Mouse (Mus musculus): ENCODE results near the gene Gm13285. TPM values are rescaled to one million over a fixed set of nuclear protein-coding genes. Genes with fewer than 3 reads are reported as not detected.
A peak's percentile ranks its signal among the peaks of the same experiment; 100 is the strongest.
"Not testable (repeated sequence)": the region's sequence is repeated elsewhere in the genome, so short reads cannot be mapped to it uniquely, and the experiment has no call there.

The Gm13285 gene
- polyA plus RNA-seq, 1 experiment from 2014 or later = 1.2 TPM

- H3K36me3 ChIP-seq; H3K27me3 ChIP-seq; H3K4me1 ChIP-seq; H3K4me3 ChIP-seq (replicated peaks); H3K9ac ChIP-seq; H3K4me2 ChIP-seq; ATAC-seq (replicated peaks; ENCODE audit: low FRiP score); H3K27ac ChIP-seq; H3K9me3 ChIP-seq (replicated peaks): not testable (repeated sequence)
- WGBS = no CpG with 5 or more reads among the region's 29 CpGs
Measured at GRCm38 (mm10) chr4:88776622-88777021, 22.8 kb upstream of the Gm13285 start, which contains the start of gene Gm13289. Gene Gm13289, plus strand, starts transcription at chr4:88776922.

- not testable (repeated sequence) for H3K9ac ChIP-seq; H3K9me3 ChIP-seq (replicated peaks); H3K27me3 ChIP-seq; H3K27ac ChIP-seq; H3K36me3 ChIP-seq; H3K4me1 ChIP-seq; H3K4me3 ChIP-seq (replicated peaks); H3K4me2 ChIP-seq; ATAC-seq (replicated peaks; ENCODE audit: low FRiP score)
- no CpG with 5 or more reads among the region's 29 CpGs for WGBS
Measured at GRCm38 (mm10) chr4:88779550-88779949, 19.9 kb upstream of the Gm13285 start, which contains the start of gene Gm13272. Gene Gm13272, plus strand, starts transcription at chr4:88779850.

- not testable (repeated sequence) for H3K4me3 ChIP-seq (replicated peaks); H3K36me3 ChIP-seq; H3K9me3 ChIP-seq (replicated peaks); H3K9ac ChIP-seq; H3K27me3 ChIP-seq; H3K4me2 ChIP-seq; H3K27ac ChIP-seq; ATAC-seq (replicated peaks; ENCODE audit: low FRiP score); H3K4me1 ChIP-seq
- 52% methylated on average over 16 of the region's 18 CpGs for WGBS
Measured at GRCm38 (mm10) chr4:88780320-88780719, 19.1 kb upstream of the Gm13285 start.

GRCm38 (mm10) chr4:88781831-88782230 is 17.6 kb upstream of the Gm13285 start, which contains the start of gene Ifnz:
Gene Ifnz, plus strand, starts transcription at chr4:88782131.
- H3K36me3 ChIP-seq; H3K9ac ChIP-seq; H3K27me3 ChIP-seq; H3K4me1 ChIP-seq; H3K9me3 ChIP-seq (replicated peaks); ATAC-seq (replicated peaks; ENCODE audit: low FRiP score): not testable (repeated sequence)
- Histone ChIP-seq H3K27ac (peak within 1 kb of the TSS; percentile 68; the same call in 1 of the 2 replicates), H3K4me3 (replicated peaks) (peak within 1 kb of the TSS; percentile 26), H3K4me2 (peak within 1 kb of the TSS; percentile 51)
- 9% methylated on average over 5 of the region's 7 CpGs for WGBS

- WGBS = 0% methylated on average over 3 of the region's 31 CpGs
- Histone ChIP-seq H3K4me3 (replicated peaks) (peak overlapping the region; percentile 26), H3K4me2 (peak overlapping the region; percentile 51), H3K27ac (peak overlapping the region; percentile 68; the same call in 1 of the 2 replicates)
- H3K4me1 ChIP-seq; H3K9me3 ChIP-seq (replicated peaks); ATAC-seq (replicated peaks; ENCODE audit: low FRiP score); H3K27me3 ChIP-seq; H3K36me3 ChIP-seq; H3K9ac ChIP-seq: not testable (repeated sequence)
Measured at GRCm38 (mm10) chr4:88782335-88782734, 17.1 kb upstream of the Gm13285 start.

GRCm38 (mm10) chr4:88785409-88785808 is 14.1 kb upstream of the Gm13285 start, which contains the start of gene Gm13276:
Gene Gm13276, plus strand, starts transcription at chr4:88785709.
- H3K4me1 ChIP-seq; H3K27me3 ChIP-seq; ATAC-seq (replicated peaks; ENCODE audit: low FRiP score); H3K36me3 ChIP-seq; H3K9me3 ChIP-seq (replicated peaks); H3K4me3 ChIP-seq (replicated peaks); H3K4me2 ChIP-seq; H3K9ac ChIP-seq; H3K27ac ChIP-seq: not testable (repeated sequence)
- WGBS = no CpG with 5 or more reads among the region's 27 CpGs

- not testable (repeated sequence) for H3K9me3 ChIP-seq (replicated peaks); H3K4me3 ChIP-seq (replicated peaks); H3K27me3 ChIP-seq; H3K27ac ChIP-seq; H3K4me2 ChIP-seq; H3K9ac ChIP-seq; H3K36me3 ChIP-seq; ATAC-seq (replicated peaks; ENCODE audit: low FRiP score); H3K4me1 ChIP-seq
- WGBS = 0% methylated on average over 1 of the region's 28 CpGs
Measured at GRCm38 (mm10) chr4:88788402-88788801, 11.1 kb upstream of the Gm13285 start, which contains the start of gene Gm13277. Gene Gm13277, plus strand, starts transcription at chr4:88788632.

- H3K4me2 ChIP-seq; H3K27ac ChIP-seq; ATAC-seq (replicated peaks; ENCODE audit: low FRiP score); H3K9me3 ChIP-seq (replicated peaks); H3K27me3 ChIP-seq; H3K36me3 ChIP-seq; H3K4me1 ChIP-seq; H3K4me3 ChIP-seq (replicated peaks); H3K9ac ChIP-seq: not testable (repeated sequence)
- WGBS = no CpG with 5 or more reads among the region's 28 CpGs
Measured at GRCm38 (mm10) chr4:88791250-88791649, 8.2 kb upstream of the Gm13285 start, which contains the start of gene Gm13278. Gene Gm13278, plus strand, starts transcription at chr4:88791550.

- H3K9me3 ChIP-seq (replicated peaks); H3K4me2 ChIP-seq; H3K27me3 ChIP-seq; H3K4me1 ChIP-seq; H3K27ac ChIP-seq; H3K4me3 ChIP-seq (replicated peaks); H3K9ac ChIP-seq; H3K36me3 ChIP-seq; ATAC-seq (replicated peaks; ENCODE audit: low FRiP score): not testable (repeated sequence)
- WGBS = 2% methylated on average over 19 of the region's 52 CpGs
Measured at GRCm38 (mm10) chr4:88793936-88794675, 5.4 kb upstream of the Gm13285 start, which contains the start of gene Gm13275. Gene Gm13275, plus strand, starts transcription at chr4:88794487.

- not testable (repeated sequence) for H3K9me3 ChIP-seq (replicated peaks); ATAC-seq (replicated peaks; ENCODE audit: low FRiP score); H3K36me3 ChIP-seq; H3K4me1 ChIP-seq; H3K4me3 ChIP-seq (replicated peaks); H3K27ac ChIP-seq; H3K27me3 ChIP-seq; H3K9ac ChIP-seq; H3K4me2 ChIP-seq
- WGBS = no CpG with 5 or more reads among the region's 28 CpGs
Measured at GRCm38 (mm10) chr4:88797097-88797496, 2.4 kb upstream of the Gm13285 start, which contains the start of gene Gm13279. Gene Gm13279, plus strand, starts transcription at chr4:88797397.

GRCm38 (mm10) chr4:88802954-88803353 is 3.5 kb downstream of the Gm13285 start, which contains the start of gene Gm13287:
Gene Gm13287, plus strand, starts transcription at chr4:88803254.
- not testable (repeated sequence) for H3K4me2 ChIP-seq
- WGBS = no CpG with 5 or more reads among the region's 29 CpGs

GRCm38 (mm10) chr4:88805231-88805630 is 5.8 kb downstream of the Gm13285 start, which contains the start of gene Gm13288:
Gene Gm13288, plus strand, starts transcription at chr4:88805531.
- Histone ChIP-seq H3K4me2 (peak within 1 kb of the TSS; percentile 44; the same call in 1 of the 2 replicates), H3K27me3 (peaks cover 16% of the 10 kb centered on the region)
- not testable (repeated sequence) for H3K4me1 ChIP-seq; H3K27ac ChIP-seq; H3K4me3 ChIP-seq (replicated peaks); H3K9ac ChIP-seq; H3K9me3 ChIP-seq (replicated peaks); H3K36me3 ChIP-seq; ATAC-seq (replicated peaks; ENCODE audit: low FRiP score)
- no CpG with 5 or more reads among the region's 8 CpGs for WGBS

More at GRCm38 (mm10) chr4:88802954-88803353, 3.5 kb downstream of the Gm13285 start, which contains the start of gene Gm13287:
- H3K9me3 ChIP-seq (replicated peaks); ATAC-seq (replicated peaks; ENCODE audit: low FRiP score); H3K4me1 ChIP-seq; H3K9ac ChIP-seq; H3K4me3 ChIP-seq (replicated peaks); H3K27me3 ChIP-seq; H3K36me3 ChIP-seq; H3K27ac ChIP-seq: not testable (repeated sequence)
